Comparison of ENCODE assay signal across 24 mouse cellular contexts in genomic region chr13:42119062-42119461, GRCm38 (mm10).
DNase-seq lines count a peak whose midpoint lies in the region; ATAC-seq and TF ChIP-seq lines count a peak whose summit lies in the region.
"Had no signal": no experiment of that assay in that cellular context is flagged by ENCODE, and none has a peak within 500 bp of the region (broad histone marks: within the 10 kb centered on the region; RNA-seq: fewer than 3 reads in every experiment).

No protein-coding gene starts in this region.

- in situ Hi-C loops in CH12.LX (cut with MboI; ENCODE audit: low pct_ligation_motif_present, low pct_unique_long_range_greater_than_20kb, low sequenced_read_pairs): no loop called here

- TF ChIP-seq RAD21 in CH12.LX (IDR thresholded peaks at IDR 0.05; ENCODE audit: low read depth, low read length): peak; percentile 10

- peaks cover 8% of the 10 kb centered on the region; the same call in 1 of the 2 replicates for H3K36me3 ChIP-seq in heart, embryonic 10.5 days
- no peaks in the 10 kb centered on the region for H3K36me3 ChIP-seq in heart, embryonic 11.5 days (ENCODE audit: control insufficient read depth, insufficient read depth, low read length)
- H3K36me3 ChIP-seq in CH12.LX (replicated peaks in 1 of 2; ENCODE audit: control insufficient read depth in 1 of 2, insufficient read depth in 1 of 2, low read length in 1 of 2): peaks cover 28 to 75% of the 10 kb centered on the region in 2 experiments
- H3K36me3 ChIP-seq in midbrain, postnatal 0 days (ENCODE audit: insufficient read depth, low read length): no peaks in the 10 kb centered on the region
- H3K36me3 ChIP-seq: embryonic facial prominence, embryonic 12.5 days; embryonic facial prominence, embryonic 15.5 days; intestine, embryonic 15.5 days had no signal

- H3K9me3 ChIP-seq in heart, embryonic 10.5 days: no peaks in the 10 kb centered on the region
- no peaks in the 10 kb centered on the region for H3K9me3 ChIP-seq in heart, embryonic 11.5 days (replicated peaks; ENCODE audit: control insufficient read depth, low read length)
- H3K9me3 ChIP-seq in CH12.LX (replicated peaks; ENCODE audit: low read length): no peaks in the 10 kb centered on the region
- H3K9me3 ChIP-seq in midbrain, postnatal 0 days (ENCODE audit: low read length): no peaks in the 10 kb centered on the region
- H3K9me3 ChIP-seq: embryonic facial prominence, embryonic 12.5 days; embryonic facial prominence, embryonic 15.5 days; forebrain, embryonic 15.5 days; G1E; hindbrain, embryonic 10.5 days; hindbrain, embryonic 13.5 days; intestine, embryonic 15.5 days had no signal

- H3K4me3 ChIP-seq in heart, embryonic 10.5 days: no peak overlapping the region
- no peak overlapping the region for H3K4me3 ChIP-seq in heart, embryonic 11.5 days (ENCODE audit: low read depth, low read length)
- H3K4me3 ChIP-seq in CH12.LX (replicated peaks in 1 of 3; ENCODE audit: low read depth in 2 of 3, low read length in 2 of 3, poor library complexity in 1 of 3): no peak overlapping the region
- no peak overlapping the region for H3K4me3 ChIP-seq in midbrain, postnatal 0 days (ENCODE audit: low read depth, low read length)
- H3K4me3 ChIP-seq: embryonic facial prominence, embryonic 12.5 days; embryonic facial prominence, embryonic 15.5 days; forebrain, embryonic 15.5 days; hindbrain, embryonic 10.5 days; hindbrain, embryonic 13.5 days; intestine, embryonic 15.5 days had no signal

- no peak; a peak in 1 of 4 replicates for TF ChIP-seq CTCF in CH12.LX (conservative IDR thresholded peaks at IDR 0.05 in 1 of 2, IDR thresholded peaks at IDR 0.05 in 1 of 2; ENCODE audit: low read depth in 2 of 2, low read length in 2 of 2)
- no peak for TF ChIP-seq CTCF in midbrain, postnatal 0 days (IDR thresholded peaks at IDR 0.05)

- H3K27me3 ChIP-seq in heart, embryonic 10.5 days (ENCODE audit: insufficient read depth, poor library complexity, severe bottlenecking): no peaks in the 10 kb centered on the region
- no peaks in the 10 kb centered on the region for H3K27me3 ChIP-seq in heart, embryonic 11.5 days (ENCODE audit: control insufficient read depth, insufficient read depth, low read length)
- H3K27me3 ChIP-seq in CH12.LX (replicated peaks): no peaks in the 10 kb centered on the region
- H3K27me3 ChIP-seq in midbrain, postnatal 0 days (ENCODE audit: insufficient read depth, low read length): no peaks in the 10 kb centered on the region
- H3K27me3 ChIP-seq: embryonic facial prominence, embryonic 12.5 days; embryonic facial prominence, embryonic 15.5 days; forebrain, embryonic 15.5 days; hindbrain, embryonic 13.5 days; intestine, embryonic 15.5 days; Patski had no signal

- H3K4me1 ChIP-seq in heart, embryonic 10.5 days: peaks cover 21% of the 10 kb centered on the region
- peaks cover 10% of the 10 kb centered on the region; the same call in 1 of the 2 replicates for H3K4me1 ChIP-seq in heart, embryonic 11.5 days (ENCODE audit: control insufficient read depth, insufficient read depth, low read length)
- peaks cover 15 to 72% of the 10 kb centered on the region in 2 experiments for H3K4me1 ChIP-seq in CH12.LX (ENCODE audit: control insufficient read depth in 1 of 2, insufficient read depth in 2 of 2)
- no peaks in the 10 kb centered on the region for H3K4me1 ChIP-seq in midbrain, postnatal 0 days (ENCODE audit: insufficient read depth, low read length)
- H3K4me1 ChIP-seq: embryonic facial prominence, embryonic 12.5 days; embryonic facial prominence, embryonic 15.5 days; forebrain, embryonic 15.5 days had no signal

- TF ChIP-seq EP300 in CH12.LX (IDR thresholded peaks at IDR 0.05; ENCODE audit: low read length): no peak

- no peak overlapping the region for H3K9ac ChIP-seq in heart, embryonic 11.5 days (ENCODE audit: low read depth, low read length)
- no peak overlapping the region for H3K9ac ChIP-seq in CH12.LX (ENCODE audit: insufficient read depth, low read depth)
- no peak overlapping the region for H3K9ac ChIP-seq in midbrain, postnatal 0 days (replicated peaks; ENCODE audit: low read length, poor library complexity, severe bottlenecking)
- H3K9ac ChIP-seq: embryonic facial prominence, embryonic 12.5 days; embryonic facial prominence, embryonic 15.5 days; forebrain, embryonic 15.5 days; hindbrain, embryonic 13.5 days; intestine, embryonic 15.5 days had no signal

- no peak overlapping the region for H3K4me2 ChIP-seq in heart, embryonic 11.5 days
- H3K4me2 ChIP-seq in CH12.LX (ENCODE audit: insufficient read depth, low read depth, poor library complexity, severe bottlenecking): no peak overlapping the region
- no peak overlapping the region for H3K4me2 ChIP-seq in midbrain, postnatal 0 days (ENCODE audit: low read depth, low read length, poor library complexity, severe bottlenecking)
- H3K4me2 ChIP-seq: embryonic facial prominence, embryonic 12.5 days; embryonic facial prominence, embryonic 15.5 days; forebrain, embryonic 15.5 days; hindbrain, embryonic 13.5 days; intestine, embryonic 15.5 days had no signal

- peaks cover 66% of the 10 kb centered on the region for H3K79me2 ChIP-seq in CH12.LX (replicated peaks; ENCODE audit: control insufficient read depth, extremely low read depth, insufficient read depth, poor library complexity, severe bottlenecking)

- ATAC-seq in heart, embryonic 11.5 days (replicated peaks; ENCODE audit: insufficient number of reproducible peaks, low FRiP score, low TSS enrichment): no peak
- ATAC-seq in megakaryocyte, adult 5-6 weeks (ENCODE audit: poor library complexity, severe bottlenecking): peak; percentile 69
- ATAC-seq in midbrain, postnatal 0 days (ENCODE audit: low FRiP score): no peak
- ATAC-seq: forebrain, embryonic 15.5 days; hindbrain, embryonic 16.5 days; intestine, embryonic 15.5 days; Patski had no signal

- WGBS in heart, embryonic 10.5 days: 90% methylated on average over 2 of the region's 2 CpGs
- 88% methylated on average over 2 of the region's 2 CpGs for WGBS in heart, embryonic 11.5 days (ENCODE audit: insufficient replicate concordance)
- WGBS in midbrain, postnatal 0 days: 83% methylated on average over 2 of the region's 2 CpGs

- TF ChIP-seq POLR2A in CH12.LX (IDR thresholded peaks at IDR 0.05; ENCODE audit: low read depth, low read length): no peak

- no peak overlapping the region for H3K27ac ChIP-seq in heart, embryonic 10.5 days
- no peak overlapping the region for H3K27ac ChIP-seq in heart, embryonic 11.5 days (ENCODE audit: low read depth, low read length)
- no peak overlapping the region for H3K27ac ChIP-seq in CH12.LX (ENCODE audit: insufficient read depth, low read depth)
- no peak overlapping the region for H3K27ac ChIP-seq in midbrain, postnatal 0 days (ENCODE audit: low read depth, low read length)
- H3K27ac ChIP-seq: embryonic facial prominence, embryonic 12.5 days; embryonic facial prominence, embryonic 15.5 days; forebrain, embryonic 15.5 days; hindbrain, embryonic 10.5 days; hindbrain, embryonic 13.5 days; intestine, embryonic 15.5 days had no signal

- peak; percentile 43 for DNase-seq in heart, embryonic 10.5 days (ENCODE audit: low spot score)
- peak; percentile 42 for DNase-seq in 416B (ENCODE audit: low read depth)
- no peak for DNase-seq in CH12.LX (ENCODE audit: extremely low read depth)
- DNase-seq in kidney, adult 11 months: no peak
- no peak for DNase-seq in midbrain, postnatal 0 days (ENCODE audit: low spot score)
- DNase-seq: adrenal gland, postnatal 10 days; adrenal gland, postnatal 36 days; cerebellum, adult 18-20 months; cerebellum, adult 9-10 months; cerebellum, postnatal 14 days; gastrocnemius, postnatal 25 days; heart, postnatal 36 days; kidney, adult 18-20 months had no signal

- dilution Hi-C loops in CH12.LX (cut with MboI; ENCODE audit: extremely low pct_ligation_motif_present, extremely low pct_unique_long_range_greater_than_20kb, low sequenced_read_pairs): no loop called here

TF ChIP-seq in CH12.LX, 34 proteins besides CTCF, POLR2A, EP300 and RAD21:
- TF ChIP-seq ZC3H11A (IDR thresholded peaks at IDR 0.05; ENCODE audit: low read depth, low read length) (no peak), JUND (conservative IDR thresholded peaks at IDR 0.05; ENCODE audit: low read depth, low read length) (no peak)

Comparison
In these comparisons a context has a peak if more than half of its experiments do, and no peak if none do; other contexts are left out.
1. DNase-seq: peak in heart, embryonic 10.5 days (single experiment) and 416B (single experiment); none in CH12.LX (single experiment), kidney, adult 11 months (single experiment) and midbrain, postnatal 0 days (single experiment).